Comparison of ENCODE assay signal across 11 mouse cellular contexts in the genomic region with DNA sequence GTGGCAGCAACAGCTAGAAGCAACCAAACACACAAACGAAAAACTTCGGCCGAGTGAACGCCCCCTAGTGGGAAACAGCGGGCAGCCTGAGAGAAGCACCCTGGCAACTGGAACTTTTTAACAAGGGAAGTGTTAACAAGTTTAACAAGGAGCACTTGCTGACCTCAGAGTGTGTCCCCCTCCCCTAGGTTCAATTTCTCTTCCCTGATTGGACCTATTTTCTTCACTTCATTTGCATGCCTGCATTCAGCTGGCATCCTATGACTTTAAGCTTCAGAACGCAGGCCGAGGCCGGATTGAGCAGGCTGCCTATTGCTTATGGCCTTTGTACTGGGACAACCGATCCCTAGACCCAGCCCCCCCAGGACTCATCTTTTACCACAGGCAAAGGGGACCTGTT. TPM values are rescaled to one million over a fixed set of nuclear protein-coding genes. Genes with fewer than 3 reads are reported as not detected.
A peak's percentile ranks its signal among the peaks of the same experiment; 100 is the strongest.
DNase-seq lines count a peak whose midpoint lies in the region; ATAC-seq and TF ChIP-seq lines count a peak whose summit lies in the region.
"Had no signal": no experiment of that assay in that cellular context is flagged by ENCODE, and none has a peak within 500 bp of the region (broad histone marks: within the 10 kb centered on the region; RNA-seq: fewer than 3 reads in every experiment).

No protein-coding gene starts in this region.

- H3K27ac ChIP-seq in liver, embryonic 12.5 days: no peak overlapping the region
- no peak overlapping the region for H3K27ac ChIP-seq in MEL (ENCODE audit: control insufficient read depth, low read depth, low read length)
- peak overlapping the region; percentile 8; the same call in 1 of the 2 replicates for H3K27ac ChIP-seq in limb, embryonic 10.5 days
- H3K27ac ChIP-seq: embryonic facial prominence, embryonic 15.5 days had no signal

- H3K36me3 ChIP-seq in liver, embryonic 12.5 days: no peaks in the 10 kb centered on the region
- no peaks in the 10 kb centered on the region for H3K36me3 ChIP-seq in MEL (ENCODE audit: control insufficient read depth in 1 of 2, insufficient read depth in 2 of 2, low read length in 2 of 2)
- H3K36me3 ChIP-seq in limb, embryonic 10.5 days: no peaks in the 10 kb centered on the region
- H3K36me3 ChIP-seq: embryonic facial prominence, embryonic 15.5 days had no signal

- no peak overlapping the region for H3K9ac ChIP-seq in liver, embryonic 12.5 days
- H3K9ac ChIP-seq in MEL (ENCODE audit: control insufficient read depth, low read depth, low read length, poor library complexity, severe bottlenecking): no peak overlapping the region
- H3K9ac ChIP-seq: embryonic facial prominence, embryonic 15.5 days had no signal

- peak; percentile 59 for TF ChIP-seq RAD21 in MEL (IDR thresholded peaks at IDR 0.05; ENCODE audit: low read depth, low read length)

- TF ChIP-seq CTCF in MEL (IDR thresholded peaks at IDR 0.05 in 2 of 3, conservative IDR thresholded peaks at IDR 0.05 in 1 of 3; ENCODE audit: control insufficient read depth in 1 of 3, insufficient read depth in 1 of 3, low read depth in 2 of 3, low read length in 3 of 3, poor library complexity in 1 of 3, severe bottlenecking in 1 of 3): peak; percentile 64 to 80 (median 75)

- H3K4me1 ChIP-seq in liver, embryonic 12.5 days: no peaks in the 10 kb centered on the region
- no peaks in the 10 kb centered on the region; a peak in 1 of 4 replicates for H3K4me1 ChIP-seq in MEL (ENCODE audit: control insufficient read depth in 1 of 2, insufficient read depth in 2 of 2, low read length in 2 of 2)
- 0 out of 2 replicates have a peak, but pooled peaks cover 3% of the 10 kb centered on the region for H3K4me1 ChIP-seq in limb, embryonic 10.5 days
- H3K4me1 ChIP-seq: embryonic facial prominence, embryonic 15.5 days had no signal

- H3K4me2 ChIP-seq in liver, embryonic 12.5 days: no peak overlapping the region
- H3K4me2 ChIP-seq: embryonic facial prominence, embryonic 15.5 days had no signal

- TF ChIP-seq EP300 in MEL (IDR thresholded peaks at IDR 0.05; ENCODE audit: low read depth in 1 of 2, low read length in 2 of 2): no peak

- no peaks in the 10 kb centered on the region for H3K9me3 ChIP-seq in liver, embryonic 12.5 days (replicated peaks)
- no peaks in the 10 kb centered on the region for H3K9me3 ChIP-seq in MEL (replicated peaks; ENCODE audit: insufficient read depth, low read length)
- no peaks in the 10 kb centered on the region for H3K9me3 ChIP-seq in limb, embryonic 10.5 days (replicated peaks)
- H3K9me3 ChIP-seq: embryonic facial prominence, embryonic 15.5 days had no signal

- ATAC-seq in liver, embryonic 12.5 days: no peak
- ATAC-seq: intestine, embryonic 16.5 days had no signal

- H3K79me2 ChIP-seq in MEL (ENCODE audit: control insufficient read depth, insufficient read depth, low read length, poor library complexity): no peaks in the 10 kb centered on the region

- no peak for TF ChIP-seq POLR2A in MEL (IDR thresholded peaks at IDR 0.05; ENCODE audit: control insufficient read depth in 1 of 2, insufficient read depth in 1 of 2, low read depth in 1 of 2, low read length in 2 of 2, poor library complexity in 1 of 2)

- no peaks in the 10 kb centered on the region for H3K27me3 ChIP-seq in liver, embryonic 12.5 days (replicated peaks)
- peaks cover 0 to 3% of the 10 kb centered on the region in 2 experiments for H3K27me3 ChIP-seq in MEL (ENCODE audit: control insufficient read depth in 1 of 2, insufficient read depth in 2 of 2, low read length in 2 of 2)
- H3K27me3 ChIP-seq in limb, embryonic 10.5 days (ENCODE audit: low read depth, poor library complexity, severe bottlenecking): no peaks in the 10 kb centered on the region
- H3K27me3 ChIP-seq: embryonic facial prominence, embryonic 15.5 days had no signal

- peak; percentile 11 for DNase-seq in liver
- peak; percentile 9 for DNase-seq in B cell, adult 2 months
- peak; percentile 50 for DNase-seq in MEL (ENCODE audit: low read depth, low spot score)
- DNase-seq in limb, embryonic 10.5 days (ENCODE audit: low spot score): peak; percentile 43
- DNase-seq in adrenal gland, adult 8-10 months: no peak
- DNase-seq in spleen, postnatal 10 days (ENCODE audit: low spot score in 2 of 2): no peak
- DNase-seq: midbrain, embryonic 14.5 days had no signal

- WGBS in liver, embryonic 12.5 days (ENCODE audit: insufficient replicate concordance): 61% methylated on average over 9 of the region's 9 CpGs
- WGBS in limb, embryonic 10.5 days: 74% methylated on average over 9 of the region's 9 CpGs

- H3K4me3 ChIP-seq in liver, embryonic 12.5 days: no peak overlapping the region
- no peak overlapping the region for H3K4me3 ChIP-seq in MEL (ENCODE audit: control insufficient read depth in 1 of 2, insufficient read depth in 1 of 2, low read depth in 2 of 2, low read length in 2 of 2)
- no peak overlapping the region for H3K4me3 ChIP-seq in limb, embryonic 10.5 days
- H3K4me3 ChIP-seq: embryonic facial prominence, embryonic 15.5 days had no signal

TF ChIP-seq in MEL, 35 proteins besides CTCF, POLR2A, EP300 and RAD21:
- TF ChIP-seq MXI1 (IDR thresholded peaks at IDR 0.05; ENCODE audit: low read depth, low read length) (no peak), SMC3 (IDR thresholded peaks at IDR 0.05; ENCODE audit: low read depth, low read length) (peak; percentile 84), ZC3H11A (IDR thresholded peaks at IDR 0.05; ENCODE audit: low read depth, low read length) (peak; percentile 60)

RNA-seq across cellular contexts. Expression of gene Asb14, which starts 27.0 kb away (rescaled TPM):
- not detected in 2 replicates for polyA plus RNA-seq in liver, embryonic 12.5 days (2016; fragmentation: Nextera tagmentation; extraction: Ambion mirVana)
- total RNA-seq in MEL (2012; rRNA removed): not detected in 2 replicates
- under 1 TPM in 1 of 2 experiments, not detected in 1; 0.06 TPM for polyA plus RNA-seq in MEL (2012; ENCODE audit: insufficient read depth in 1 of 2, insufficient read length in 2 of 2, low read depth in 1 of 2, low replicate concordance in 2 of 2, missing spikeins in 1 of 2)
- 0.10 TPM in 1 of 2 replicates, not detected in the other for polyA plus RNA-seq in limb, embryonic 10.5 days (2016; fragmentation: Nextera tagmentation; extraction: Ambion mirVana)
- total RNA-seq in adrenal gland, adult 8-10 months (2022): not detected
- polyA plus RNA-seq: intestine, embryonic 16.5 days; stomach, embryonic 16.5 days had no signal

Comparison
In these comparisons a context has a peak if more than half of its experiments do, and no peak if none do; other contexts are left out.
1. DNase-seq: peak in liver (single experiment), B cell, adult 2 months (2 of 2), MEL (single experiment) and limb, embryonic 10.5 days (single experiment); none in adrenal gland, adult 8-10 months (single experiment) and spleen, postnatal 10 days (0 of 2).